Mouse (Mus musculus): ENCODE measurements at regions not wholly inside any gene's neighbourhood (a gene's known extent, or its start where the extent isn't known, plus 50 kb on each side); places are given as distances from the start of the nearest gene placed in this dataset.

DNA sequence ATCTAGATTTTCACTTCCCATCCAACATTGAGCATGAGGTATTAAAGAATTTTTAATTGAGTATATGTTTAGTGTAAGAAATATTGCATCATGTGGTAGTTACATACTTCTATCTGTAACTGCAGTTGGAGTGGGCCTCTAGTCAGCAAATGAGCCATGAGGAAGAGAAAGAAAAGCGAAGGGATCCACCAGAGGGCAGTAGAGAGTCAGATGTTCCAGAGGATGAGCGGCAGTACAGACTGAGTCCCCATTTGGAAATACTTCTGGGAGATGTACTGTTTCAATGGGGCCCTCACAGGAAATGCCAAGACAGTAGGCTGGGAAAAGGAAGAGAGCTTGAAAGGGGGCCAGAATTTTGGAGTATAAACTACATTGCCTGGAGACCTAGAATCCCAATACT is 221.2 kb downstream of the Myh15 start:
- DNase-seq (ENCODE audit: low read depth, low spot score), result peak; percentile 77

- no peak for DNase-seq (ENCODE audit: low read depth, low spot score)
Measured at GRCm38 (mm10) chr16:49288096-49288714, 230.9 kb downstream of the Myh15 start.

- DNase-seq (ENCODE audit: low read depth, low spot score), result no peak
Measured at GRCm38 (mm10) chr16:49289200-49290079, 232.2 kb downstream of the Myh15 start.

- no peak for DNase-seq (ENCODE audit: low read depth, low spot score)
Measured at GRCm38 (mm10) chr16:49303612-49304307, 246.5 kb downstream of the Myh15 start.

DNA sequence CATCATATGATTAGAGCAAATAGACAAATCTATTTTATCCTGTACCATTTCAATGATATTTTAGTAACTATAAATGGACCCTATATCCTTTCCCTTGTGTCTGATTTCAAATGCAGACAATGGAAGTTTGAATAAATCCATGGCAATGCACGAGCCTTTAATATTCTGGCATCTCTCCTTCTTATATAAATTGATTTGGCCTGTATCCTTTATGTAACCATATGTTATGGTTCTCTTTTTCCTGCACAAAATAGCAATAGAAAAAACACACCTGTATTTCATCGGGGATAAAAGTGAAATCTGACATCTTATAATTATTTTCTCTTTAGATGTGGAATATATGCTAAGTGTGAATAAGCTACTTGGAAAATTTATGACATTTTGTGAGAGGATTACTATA is 247.1 kb downstream of the Myh15 start:
- no peak for DNase-seq (ENCODE audit: low read depth, low spot score)

GRCm38 (mm10) chr16:49317061-49317460 is 259.8 kb downstream of the Myh15 start:
- DNase-seq (ENCODE audit: low read depth, low spot score), result no peak

GRCm38 (mm10) chr16:49319047-49319678 is 261.9 kb downstream of the Myh15 start:
- DNase-seq (ENCODE audit: low read depth, low spot score), result no peak

- DNase-seq (ENCODE audit: low read depth, low spot score), result no peak
Measured at GRCm38 (mm10) chr16:49319774-49320173, 262.5 kb downstream of the Myh15 start.

DNA sequence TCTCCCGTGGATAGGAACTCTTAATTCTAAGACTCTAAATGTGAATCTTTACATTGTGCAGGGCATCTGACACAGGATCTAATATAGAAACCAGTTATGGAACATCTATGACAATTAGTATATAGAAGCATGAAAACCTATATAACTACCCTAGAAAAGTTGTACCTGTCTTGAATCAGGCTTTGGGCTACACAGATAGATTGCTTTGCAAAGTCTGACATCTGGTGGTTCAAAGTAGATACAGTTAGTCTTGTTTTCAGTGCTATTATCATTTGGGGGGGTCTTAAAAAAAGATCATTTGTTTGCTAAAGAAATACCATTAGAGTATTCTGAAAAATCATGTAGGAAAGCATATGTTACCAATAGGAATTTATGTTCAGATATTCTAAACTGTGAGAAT is 264.7 kb downstream of the Myh15 start:
- DNase-seq (ENCODE audit: low read depth, low spot score), result peak; percentile 3

- DNase-seq (ENCODE audit: low read depth, low spot score), result no peak
Measured at GRCm38 (mm10) chr16:49330725-49331386, 273.6 kb downstream of the Myh15 start.

DNA sequence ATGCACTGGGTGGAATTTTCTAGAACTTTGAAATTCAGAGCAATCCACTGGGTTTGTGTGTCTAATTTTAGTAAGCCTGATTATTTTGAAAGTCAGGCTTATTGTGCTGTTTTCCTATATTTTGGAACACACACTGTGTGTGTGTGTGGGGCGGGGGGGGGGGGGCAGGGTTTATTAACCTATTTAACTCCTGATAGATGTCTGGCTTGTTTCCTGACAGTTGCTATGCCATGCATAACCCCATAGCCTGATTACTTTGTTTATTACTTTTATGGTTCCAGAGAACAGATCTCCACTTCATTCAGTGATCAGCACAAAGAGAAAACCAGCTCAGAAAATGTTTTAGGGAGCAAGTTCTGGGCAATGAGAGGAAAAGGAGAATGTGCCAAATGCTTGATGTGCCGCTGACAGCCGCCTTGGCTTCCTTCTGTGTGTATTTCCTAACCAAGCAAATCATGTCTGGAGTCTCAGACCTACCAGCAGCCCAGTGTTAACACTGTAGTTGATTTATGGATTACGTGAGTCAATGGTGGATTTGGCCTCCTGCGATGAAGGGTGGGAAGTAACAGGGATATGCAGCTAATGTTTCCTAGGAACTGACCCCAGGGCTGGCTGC is 274.9 kb downstream of the Myh15 start:
- DNase-seq (ENCODE audit: low read depth, low spot score), result no peak

GRCm38 (mm10) chr16:49335916-49336315 is 278.6 kb downstream of the Myh15 start:
- no peak for DNase-seq (ENCODE audit: low read depth, low spot score)

- no peak for DNase-seq (ENCODE audit: low read depth, low spot score)
Measured at GRCm38 (mm10) chr16:49337948-49338347, 280.7 kb downstream of the Myh15 start.

DNA sequence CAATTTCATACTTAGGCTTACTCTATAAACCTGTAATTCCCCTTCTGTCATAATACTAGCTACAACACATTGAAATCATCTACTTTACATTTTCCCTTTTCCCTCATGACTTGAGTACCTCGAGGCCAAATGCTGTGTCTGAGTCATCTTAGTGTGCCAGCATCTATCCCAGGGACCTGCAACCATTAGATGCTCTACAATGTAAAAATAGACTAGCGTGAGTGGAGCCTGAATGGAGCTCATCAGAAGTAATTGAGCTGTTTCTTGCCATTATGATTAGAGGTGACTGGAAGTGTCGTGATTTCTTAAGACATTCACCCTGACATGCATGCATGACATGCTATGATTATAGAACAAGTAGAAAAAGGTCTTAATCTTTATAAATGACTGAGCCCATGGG is 301.1 kb downstream of the Myh15 start:
- DNase-seq (ENCODE audit: low read depth, low spot score), result no peak

- DNase-seq (ENCODE audit: low read depth, low spot score), result no peak
Measured at GRCm38 (mm10) chr16:49361731-49362130, 304.4 kb downstream of the Myh15 start.

GRCm38 (mm10) chr16:49369450-49369849 is 312.2 kb downstream of the Myh15 start:
- DNase-seq (ENCODE audit: low read depth, low spot score), result no peak

DNA sequence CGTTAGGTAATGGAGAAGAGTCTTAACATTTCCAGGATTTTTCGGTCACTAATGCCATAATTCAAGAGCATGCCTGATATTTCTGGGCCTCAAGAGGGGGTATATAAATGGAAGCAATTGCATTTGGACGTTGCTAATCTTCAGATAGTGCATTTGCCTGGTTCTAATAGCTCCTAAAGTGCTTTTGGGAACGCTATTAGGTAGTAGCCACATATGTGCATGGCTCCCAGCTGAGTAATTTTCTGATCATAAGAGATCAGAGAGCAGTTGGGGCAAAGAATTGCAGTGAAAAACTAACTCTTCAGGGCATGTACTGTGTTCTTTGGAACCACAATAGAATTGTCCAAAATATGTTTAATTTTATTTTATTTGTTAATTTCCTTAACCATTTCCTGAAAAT is 317.8 kb downstream of the Myh15 start:
- no peak for DNase-seq (ENCODE audit: low read depth, low spot score)

- no peak for DNase-seq (ENCODE audit: low read depth, low spot score)
Measured at GRCm38 (mm10) chr16:49378917-49379473, 320.0 kb upstream of the Ift57 start.

DNA sequence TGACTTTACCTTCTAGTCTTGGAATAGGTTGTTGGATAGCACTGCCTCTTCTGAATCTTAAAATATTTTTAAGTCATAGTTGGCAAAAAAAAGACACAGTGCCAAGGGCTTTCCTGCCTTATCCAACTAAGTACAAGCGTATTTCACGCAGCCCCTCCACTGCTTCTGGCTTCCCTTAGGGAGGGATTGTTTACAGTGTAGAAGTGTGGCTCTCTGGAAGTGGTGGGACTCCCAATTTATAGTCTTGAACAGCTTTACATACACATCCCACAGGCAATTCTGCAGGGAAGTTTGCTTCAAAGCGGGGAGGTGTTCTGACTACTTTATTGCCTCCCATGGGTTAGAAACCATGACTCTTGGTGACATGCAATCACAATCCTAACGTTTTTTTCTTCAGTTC is 310.9 kb upstream of the Ift57 start:
- no peak for DNase-seq (ENCODE audit: low read depth, low spot score)

DNA sequence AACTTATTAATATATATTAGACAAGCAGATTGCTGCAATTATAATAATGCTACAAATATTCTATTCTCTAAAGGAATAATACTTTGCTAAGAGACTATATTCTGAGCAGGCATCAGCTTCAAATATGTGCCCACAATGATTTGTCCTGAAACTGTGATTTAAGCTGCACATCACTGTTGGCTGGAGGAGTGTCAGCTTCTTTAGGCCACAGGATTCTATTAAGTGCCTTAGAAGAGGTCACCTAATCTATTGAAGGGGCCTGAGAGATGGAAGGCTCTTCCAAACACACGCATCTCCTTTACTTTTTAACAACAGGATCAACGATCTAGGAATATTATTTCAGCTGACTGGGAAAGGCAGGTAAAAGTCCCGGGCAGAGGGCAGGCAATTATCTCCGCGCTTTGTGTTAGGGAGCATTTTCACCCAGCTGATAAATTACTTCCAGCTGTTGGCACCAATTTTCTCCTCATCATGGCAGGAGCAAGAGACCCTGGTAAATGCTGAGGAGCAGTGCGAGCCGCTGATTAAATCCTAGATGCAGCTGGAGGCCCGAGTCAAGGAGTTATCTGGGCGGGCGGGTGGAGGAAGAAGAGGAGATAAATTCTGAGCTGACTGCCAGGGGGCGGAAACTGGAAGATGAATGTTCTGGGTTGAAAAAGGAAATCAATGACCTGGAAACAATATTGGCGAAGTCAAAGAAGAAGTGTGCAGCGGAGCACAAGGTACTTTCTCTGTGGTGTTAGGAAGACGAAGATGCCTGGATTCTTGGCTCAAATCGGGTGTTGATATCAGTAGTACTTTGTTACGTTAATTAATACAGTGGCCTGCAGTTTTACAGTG is 290.9 kb upstream of the Ift57 start:
- no peak for DNase-seq (ENCODE audit: low read depth, low spot score)

Measured in ES-CJ7 (cell line).